Mouse (Mus musculus) heart, embryonic 16.5 days (tissue): ENCODE results near the gene Lmod2. TPM values are rescaled to one million over a fixed set of nuclear protein-coding genes. Genes with fewer than 3 reads are reported as not detected.
A peak's percentile ranks its signal among the peaks of the same experiment; 100 is the strongest.

Source experiments
- ATAC-seq: fragments of 200-750 bp; cut with Nextera tagmentation; replicated peaks from 2 replicates; pipeline ENCODE4 v1.8.0; 2017; ENCODE audit warnings: moderate number of reproducible peaks; ENCODE audit not compliant: insufficient read depth, low FRiP score; ENCODE audit errors: extremely low read depth
- H3K27ac ChIP-seq: fragments of 300-500 bp; sonication (generic); 2 replicates; pipeline ENCODE4 v1.5.1; 2014; ENCODE audit warnings: mild to moderate bottlenecking, low read length, control low read depth, moderate library complexity
- H3K27me3 ChIP-seq: fragments of 300-500 bp; sonication (generic); 2 replicates; pipeline ENCODE4 v1.6.1; 2014; ENCODE audit warnings: low read length, mixed read lengths; ENCODE audit not compliant: control insufficient read depth, insufficient read depth
- H3K36me3 ChIP-seq: fragments of 300-500 bp; sonication (generic); 2 replicates; pipeline ENCODE4 v1.6.1; 2014; ENCODE audit not compliant: control insufficient read depth, insufficient read depth
- H3K4me1 ChIP-seq: fragments of 300-500 bp; sonication (generic); 2 replicates; pipeline ENCODE4 v1.6.1; 2014; ENCODE audit warnings: low read length, mixed read lengths; ENCODE audit not compliant: control insufficient read depth, insufficient read depth
- H3K4me2 ChIP-seq: fragments of 300-500 bp; sonication (generic); 2 replicates; pipeline ENCODE4 v1.6.1; 2014; ENCODE audit warnings: low read depth, mild to moderate bottlenecking, control low read depth, low read length
- H3K4me3 ChIP-seq: fragments of 300-500 bp; sonication (generic); 2 replicates; pipeline ENCODE4 v1.5.1; 2014; ENCODE audit warnings: mild to moderate bottlenecking, control low read depth, low read length
- H3K9ac ChIP-seq: fragments of 300-500 bp; sonication (generic); 2 replicates; pipeline ENCODE4 v1.6.1; 2014; ENCODE audit warnings: low read length, control low read depth
- H3K9me3 ChIP-seq: fragments of 300-500 bp; sonication (generic); replicated peaks from 2 replicates; pipeline ENCODE4 v1.6.1; 2016; ENCODE audit warnings: low read length; ENCODE audit not compliant: control insufficient read depth
- WGBS: fragments of 180-500 bp; shearing (Covaris S2); extraction: QIAGEN DNeasy Blood & Tissue Kit; methylation state at CpG from one replicate; pipeline ENCODE4 v1.1.7; 2014; 5-methylcytosine and 5-hydroxymethylcytosine counted together
- polyA plus RNA-seq: library from polyadenylated mRNA; unstranded; fragments of >200 nt; fragmentation: Nextera tagmentation; extraction: Ambion mirVana; gene quantifications from 2 replicates; pipeline ENCODE4 v1.2.1, GENCODE M21; 2015

The Lmod2 gene
- polyA plus RNA-seq, 1 experiment from 2014 or later: 52.6 TPM

DNA sequence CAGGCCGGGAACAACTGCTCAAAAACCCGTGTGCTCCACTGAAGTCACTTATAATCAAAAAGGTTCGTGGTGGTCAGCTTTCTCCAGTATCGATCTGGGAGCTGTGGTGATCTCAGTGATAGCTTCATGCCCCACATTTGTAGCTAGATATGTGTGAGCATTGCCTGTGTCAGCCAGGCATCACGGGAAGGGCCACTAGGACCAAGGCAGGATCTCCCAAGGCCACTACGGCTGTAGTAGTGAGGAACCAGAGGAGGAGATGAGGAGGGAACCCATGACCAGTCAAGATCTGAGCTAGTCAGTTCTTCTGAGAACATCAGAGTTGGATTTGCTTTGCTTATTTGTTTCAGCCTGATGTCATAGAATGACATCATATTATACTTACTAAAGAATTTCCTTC lies 1.6 kb downstream of the Lmod2 start:
- H3K27ac ChIP-seq: peak overlapping the region; percentile 90
- peak overlapping the region; percentile 87 for H3K9ac ChIP-seq
- WGBS: 42% methylated on average over 6 of the region's 6 CpGs
- no peak for ATAC-seq
- peak overlapping the region; percentile 72 for H3K4me2 ChIP-seq
- peaks cover 20% of the 10 kb centered on the region for H3K4me1 ChIP-seq
- peak overlapping the region; percentile 60 for H3K4me3 ChIP-seq
- no peaks in the 10 kb centered on the region for H3K9me3 ChIP-seq
- peaks cover 13% of the 10 kb centered on the region for H3K36me3 ChIP-seq
- no peaks in the 10 kb centered on the region for H3K27me3 ChIP-seq

DNA sequence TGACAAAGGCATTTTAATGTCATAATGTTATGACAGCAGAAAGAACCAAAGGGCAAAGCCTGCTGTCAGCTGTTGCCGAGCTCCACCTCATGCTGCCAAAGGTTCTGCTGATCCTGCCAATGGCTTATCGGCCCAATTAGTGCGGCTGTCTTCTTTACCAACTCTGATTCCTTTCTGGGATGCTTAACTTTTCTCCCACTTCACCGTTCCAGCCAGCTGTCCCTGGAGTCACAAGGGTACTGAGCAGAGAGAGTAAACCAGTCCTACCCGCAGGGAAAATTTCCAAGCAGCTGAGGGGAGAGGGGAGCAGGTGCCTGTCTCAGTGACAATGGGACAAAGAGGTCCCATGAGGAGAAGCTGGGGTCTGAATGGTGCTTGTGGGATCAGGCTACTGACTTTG lies 2.1 kb downstream of the Lmod2 start:
- H3K27me3 ChIP-seq: no peaks in the 10 kb centered on the region
- WGBS: 44% methylated on average over 5 of the region's 5 CpGs
- H3K9me3 ChIP-seq: no peaks in the 10 kb centered on the region
- H3K4me1 ChIP-seq: peaks cover 20% of the 10 kb centered on the region
- peak overlapping the region; percentile 72 for H3K4me2 ChIP-seq
- ATAC-seq: no peak
- H3K27ac ChIP-seq: peak overlapping the region; percentile 90
- peak overlapping the region; percentile 87 for H3K9ac ChIP-seq
- peak overlapping the region; percentile 60 for H3K4me3 ChIP-seq
- H3K36me3 ChIP-seq: peaks cover 17% of the 10 kb centered on the region

DNA sequence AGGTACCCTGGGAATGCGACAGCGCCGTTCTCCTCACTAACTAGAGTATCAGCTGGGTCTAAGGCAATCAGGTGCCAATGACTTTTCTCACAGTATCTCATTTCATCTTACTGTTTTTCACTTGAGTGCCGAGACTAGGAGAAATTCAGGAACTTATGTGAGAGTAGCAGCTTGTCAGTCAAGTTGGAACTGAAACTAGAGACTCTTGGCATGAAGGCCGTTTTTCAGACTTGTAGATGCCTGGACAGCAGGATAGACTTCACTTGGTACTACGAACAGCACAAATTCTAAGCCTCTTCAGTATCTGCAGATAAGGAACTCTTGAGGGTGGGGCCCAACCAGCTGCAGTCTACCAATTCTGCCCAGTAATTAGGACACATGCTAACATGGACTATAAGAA lies 2.6 kb downstream of the Lmod2 start:
- peak overlapping the region; percentile 72 for H3K4me2 ChIP-seq
- H3K9ac ChIP-seq: peak overlapping the region; percentile 87
- H3K9me3 ChIP-seq: no peaks in the 10 kb centered on the region
- no peak for ATAC-seq
- H3K4me3 ChIP-seq: peak overlapping the region; percentile 60
- H3K27ac ChIP-seq: peak overlapping the region; percentile 90
- H3K4me1 ChIP-seq: peaks cover 20% of the 10 kb centered on the region
- peaks cover 17% of the 10 kb centered on the region for H3K36me3 ChIP-seq
- WGBS: 33% methylated on average over 6 of the region's 6 CpGs
- no peaks in the 10 kb centered on the region for H3K27me3 ChIP-seq

DNA sequence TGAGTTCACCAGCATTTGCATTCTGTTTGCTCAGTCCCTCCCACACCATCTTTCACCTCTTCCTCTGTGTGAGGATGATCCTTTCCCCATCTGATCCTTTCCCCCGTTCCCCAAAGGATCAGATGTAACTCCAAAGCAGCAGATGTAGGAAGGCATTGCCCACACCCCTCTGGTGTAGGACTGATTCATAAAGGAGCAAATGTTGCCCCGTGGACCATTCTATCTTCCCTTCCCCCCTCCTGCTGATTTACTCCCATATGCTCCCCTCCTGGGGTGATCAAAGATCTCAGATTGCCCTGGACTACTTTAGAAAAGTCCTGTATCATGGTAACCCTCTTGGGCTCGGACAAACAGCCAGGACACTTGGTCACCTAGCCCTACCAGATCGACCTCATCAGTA lies 3.2 kb downstream of the Lmod2 start:
- ATAC-seq: no peak
- 47% methylated on average over 4 of the region's 4 CpGs for WGBS
- H3K9me3 ChIP-seq: no peaks in the 10 kb centered on the region
- peak overlapping the region; percentile 87 for H3K9ac ChIP-seq
- peaks cover 20% of the 10 kb centered on the region for H3K4me1 ChIP-seq
- peak overlapping the region; percentile 90 for H3K27ac ChIP-seq
- peak overlapping the region; percentile 72 for H3K4me2 ChIP-seq
- no peaks in the 10 kb centered on the region for H3K27me3 ChIP-seq
- H3K4me3 ChIP-seq: peak overlapping the region; percentile 60
- peaks cover 17% of the 10 kb centered on the region for H3K36me3 ChIP-seq

DNA sequence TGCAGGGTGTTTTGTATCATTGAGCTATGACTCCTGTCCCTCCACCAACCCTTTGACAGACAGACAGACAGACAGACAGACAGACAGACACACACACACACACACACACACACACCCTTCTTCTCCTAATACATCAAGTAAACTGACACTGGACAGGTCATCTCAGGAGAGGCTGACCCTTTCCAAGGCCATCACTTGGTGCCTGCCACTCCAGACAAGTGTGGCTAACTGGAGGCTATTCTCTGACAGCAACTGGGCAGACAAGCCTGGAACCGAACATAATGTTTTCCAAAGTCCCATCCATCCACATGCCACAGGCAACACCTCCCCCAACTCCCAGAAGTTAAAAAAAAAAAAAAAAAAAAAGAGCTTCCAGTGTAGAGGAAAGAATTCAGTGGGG lies 4.1 kb downstream of the Lmod2 start:
- Histone ChIP-seq H3K9ac (peak overlapping the region; percentile 87), H3K27ac (peak overlapping the region; percentile 30), H3K4me1 (peaks cover 20% of the 10 kb centered on the region), H3K27me3 (no peaks in the 10 kb centered on the region), H3K36me3 (peaks cover 17% of the 10 kb centered on the region), H3K9me3 (no peaks in the 10 kb centered on the region), H3K4me3 (peak overlapping the region; percentile 60), H3K4me2 (peak overlapping the region; percentile 72)
- WGBS: 10% methylated on average over 1 of the region's 1 CpGs
- no peak for ATAC-seq

DNA sequence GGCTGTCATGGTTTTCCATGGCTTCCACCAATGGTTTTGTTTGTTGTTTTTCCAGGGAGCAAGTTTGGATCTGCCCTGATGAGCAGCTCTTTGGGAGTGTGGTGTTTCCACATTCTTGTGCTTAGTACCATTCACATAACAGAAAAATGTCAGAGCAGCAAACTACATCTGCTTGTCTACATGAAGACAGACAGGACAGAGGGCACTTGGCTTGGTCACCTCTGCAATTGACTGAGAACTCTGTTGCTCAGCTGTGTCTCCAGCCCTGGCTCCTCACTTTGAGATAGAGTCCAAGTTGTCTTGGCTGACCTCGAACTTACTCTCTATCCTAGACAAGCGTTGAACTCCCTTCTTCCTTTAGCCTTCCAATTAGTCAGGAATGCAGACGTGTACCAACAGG lies 4.8 kb downstream of the Lmod2 start:
- Histone ChIP-seq H3K36me3 (peaks cover 17% of the 10 kb centered on the region), H3K9me3 (no peaks in the 10 kb centered on the region), H3K27ac (peak overlapping the region; percentile 30), H3K9ac (0 out of 2 replicates have a peak overlapping the region, but pooled peaks have one; percentile 34), H3K4me1 (peaks cover 27% of the 10 kb centered on the region), H3K4me2 (peak overlapping the region; percentile 72), H3K4me3 (peak overlapping the region; percentile 60), H3K27me3 (no peaks in the 10 kb centered on the region)
- WGBS: 50% methylated on average over 3 of the region's 3 CpGs
- ATAC-seq: no peak

DNA sequence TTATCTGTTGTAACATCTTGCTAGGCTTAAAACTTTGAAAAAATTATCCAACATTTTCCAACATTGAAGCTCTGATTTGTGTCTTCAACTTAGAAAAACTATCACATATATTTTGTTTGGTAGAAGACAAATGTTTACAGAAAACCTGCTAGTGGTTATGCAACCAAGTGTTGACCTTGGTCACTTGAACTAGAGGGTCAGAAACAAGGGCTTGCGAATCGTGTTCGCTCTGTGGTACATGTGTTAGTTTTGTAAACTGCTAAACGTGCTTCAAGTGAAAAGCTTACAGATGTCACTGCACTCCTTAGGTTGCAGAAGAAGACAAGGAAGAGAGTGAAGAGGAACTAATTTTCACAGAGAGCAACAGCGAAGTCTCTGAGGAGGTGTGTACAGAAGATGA lies 5.4 kb downstream of the Lmod2 start:
- WGBS: 78% methylated on average over 5 of the region's 5 CpGs
- H3K27ac ChIP-seq: no peak overlapping the region
- no peaks in the 10 kb centered on the region for H3K9me3 ChIP-seq
- ATAC-seq: no peak
- H3K9ac ChIP-seq: no peak overlapping the region
- H3K36me3 ChIP-seq: peaks cover 17% of the 10 kb centered on the region
- H3K4me2 ChIP-seq: no peak overlapping the region
- H3K27me3 ChIP-seq: no peaks in the 10 kb centered on the region
- peaks cover 33% of the 10 kb centered on the region for H3K4me1 ChIP-seq
- no peak overlapping the region for H3K4me3 ChIP-seq

DNA sequence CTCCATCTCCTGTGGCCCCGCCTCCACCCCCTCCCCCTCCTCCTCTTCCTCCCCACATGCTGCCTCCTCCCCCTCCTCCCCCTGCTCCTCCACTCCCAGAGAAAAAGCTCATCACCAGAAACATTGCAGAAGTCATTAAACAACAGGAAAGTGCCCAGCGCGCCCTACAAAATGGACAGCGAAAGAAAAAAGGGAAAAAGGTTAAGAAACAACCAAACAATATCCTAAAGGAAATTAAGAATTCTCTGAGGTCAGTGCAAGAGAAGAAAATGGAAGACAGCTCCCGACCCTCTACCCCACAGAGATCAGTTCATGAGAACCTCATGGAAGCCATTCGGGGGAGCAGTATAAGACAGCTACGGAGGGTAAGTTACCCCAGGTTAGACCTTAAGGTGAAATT lies 6.7 kb downstream of the Lmod2 start:
- peaks cover 23% of the 10 kb centered on the region for H3K36me3 ChIP-seq
- no peak for ATAC-seq
- 95% methylated on average over 7 of the region's 7 CpGs for WGBS

DNA sequence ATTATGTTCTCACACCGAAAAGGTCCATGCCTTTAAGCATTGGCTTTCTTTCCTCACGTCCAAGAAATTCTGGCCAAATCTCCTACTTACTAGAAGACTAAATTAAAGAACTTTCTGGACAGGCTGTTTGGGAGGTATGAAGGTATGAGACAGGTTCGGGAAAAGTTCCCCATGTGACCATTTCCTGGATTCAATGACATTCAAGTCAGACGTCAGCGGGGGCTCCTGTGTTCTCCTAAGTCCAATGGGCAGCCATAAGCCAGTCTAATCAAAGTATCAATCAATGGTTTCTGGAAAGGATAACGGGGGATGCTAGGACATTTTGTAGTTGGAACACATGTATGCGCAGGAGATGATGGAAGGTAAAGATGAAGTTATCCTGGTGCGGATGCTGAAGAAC lies 8.1 kb downstream of the Lmod2 start:
- Histone ChIP-seq H3K4me3 (no peak overlapping the region), H3K27ac (no peak overlapping the region), H3K4me1 (peaks cover 38% of the 10 kb centered on the region), H3K9me3 (no peaks in the 10 kb centered on the region), H3K27me3 (no peaks in the 10 kb centered on the region), H3K9ac (no peak overlapping the region), H3K36me3 (peaks cover 24% of the 10 kb centered on the region), H3K4me2 (no peak overlapping the region)
- ATAC-seq: no peak
- WGBS: 87% methylated on average over 8 of the region's 8 CpGs

More for the DNA sequence above, 6.7 kb downstream of the Lmod2 start:
- H3K4me1 ChIP-seq: peaks cover 36% of the 10 kb centered on the region
- H3K27ac ChIP-seq: no peak overlapping the region
- H3K9ac ChIP-seq: no peak overlapping the region
- no peaks in the 10 kb centered on the region for H3K27me3 ChIP-seq
- no peak overlapping the region for H3K4me2 ChIP-seq
- H3K4me3 ChIP-seq: no peak overlapping the region
- no peaks in the 10 kb centered on the region for H3K9me3 ChIP-seq
